Mouse (Mus musculus) brain, embryonic 14.5 days (tissue): ENCODE measurements around the gene Dock4.

ENCODE experiments used
- CTCF ChIP-seq: fragments of 200-500 bp; IDR thresholded peaks from 2 replicates; pipeline ENCODE4 v1.5.1; 2012; ENCODE audit warnings: inconsistent platforms, mild to moderate bottlenecking, moderate library complexity, borderline replicate concordance; ENCODE audit not compliant: insufficient read depth, insufficient read length; ENCODE audit errors: extremely low read depth
- POLR2A ChIP-seq: fragments of 200-500 bp; IDR thresholded peaks from 2 replicates; pipeline ENCODE4 v1.6.1; 2012; ENCODE audit warnings: mild to moderate bottlenecking, inconsistent platforms, borderline replicate concordance; ENCODE audit not compliant: poor library complexity, insufficient read depth, insufficient read length, severe bottlenecking; ENCODE audit errors: extremely low read depth

GRCm38 (mm10) chr12:40585456-40586141 is 139.8 kb downstream of the Dock4 start:
- no peak for TF ChIP-seq CTCF
- TF ChIP-seq POLR2A, result no peak
